8 mouse cellular contexts compared by ENCODE assay signal in the genomic region with DNA sequence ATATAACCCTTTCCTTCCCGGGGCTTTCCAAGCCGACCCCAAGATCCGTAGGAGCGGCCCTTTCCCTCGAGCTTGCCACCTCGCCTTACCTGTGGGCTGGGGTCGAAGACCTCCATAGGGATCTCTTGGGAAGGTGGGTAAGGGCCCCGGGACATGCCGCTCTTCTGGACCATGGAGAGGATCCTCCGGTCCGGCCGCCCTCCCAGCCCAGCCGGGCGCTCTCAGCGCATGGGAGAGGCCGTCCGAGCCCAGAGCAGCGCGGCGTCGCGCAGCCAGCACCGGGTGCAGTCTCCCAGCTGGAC. TPM values are rescaled to one million over a fixed set of nuclear protein-coding genes. Genes with fewer than 3 reads are reported as not detected.
DNase-seq lines count a peak whose midpoint lies in the region; ATAC-seq and TF ChIP-seq lines count a peak whose summit lies in the region.

No protein-coding gene starts in this region.

- H3K36me3 ChIP-seq in embryonic facial prominence, embryonic 11.5 days (replicated peaks; ENCODE audit: control insufficient read depth, insufficient read depth, low read depth, low read length), result no peaks in the 10 kb centered on the region
- peaks cover 9% of the 10 kb centered on the region; the same call in 1 of the 2 replicates for H3K36me3 ChIP-seq in hindbrain, embryonic 16.5 days (ENCODE audit: control insufficient read depth, insufficient read depth, low read length)
- H3K36me3 ChIP-seq in midbrain, embryonic 15.5 days (replicated peaks), result no peaks in the 10 kb centered on the region; the same call in 1 of the 2 replicates

- peak overlapping the region; percentile 96 for H3K27ac ChIP-seq in layer of hippocampus, adult 2 months
- peak overlapping the region; percentile 89 for H3K27ac ChIP-seq in embryonic facial prominence, embryonic 11.5 days (replicated peaks; ENCODE audit: low read depth, low read length)
- peak overlapping the region; percentile 95 for H3K27ac ChIP-seq in hindbrain, embryonic 16.5 days (ENCODE audit: low read depth, low read length)
- H3K27ac ChIP-seq in midbrain, embryonic 15.5 days, result peak overlapping the region; percentile 96

- no peak for DNase-seq in layer of hippocampus, adult 2 months (ENCODE audit: low spot score in 2 of 2)
- no peak for DNase-seq in layer of hippocampus, postnatal 36 days
- DNase-seq in embryonic facial prominence, embryonic 11.5 days (ENCODE audit: low spot score), result no peak
- no peak for DNase-seq in left cerebral cortex, postnatal 14 days (ENCODE audit: low spot score in 2 of 2)
- no peak for DNase-seq in urinary bladder, adult 18-20 months (ENCODE audit: low spot score in 2 of 2)
- no peak for DNase-seq in embryo, embryonic 11 days

- peak overlapping the region; percentile 72 for H3K4me2 ChIP-seq in embryonic facial prominence, embryonic 11.5 days (ENCODE audit: low read depth, low read length)
- peak overlapping the region; percentile 90 for H3K4me2 ChIP-seq in hindbrain, embryonic 16.5 days (ENCODE audit: low read length)
- H3K4me2 ChIP-seq in midbrain, embryonic 15.5 days, result peak overlapping the region; percentile 72

- no peak for TF ChIP-seq CTCF in layer of hippocampus, adult 2 months (conservative IDR thresholded peaks at IDR 0.05)

- peak; percentile 20 for ATAC-seq in embryonic facial prominence, embryonic 11.5 days (replicated peaks; ENCODE audit: insufficient number of reproducible peaks, low FRiP score, low TSS enrichment, low read depth)
- peak; percentile 31 for ATAC-seq in hindbrain, embryonic 16.5 days
- ATAC-seq in midbrain, embryonic 15.5 days (replicated peaks), result peak; percentile 48

- no peaks in the 10 kb centered on the region for H3K9me3 ChIP-seq in embryonic facial prominence, embryonic 11.5 days (replicated peaks; ENCODE audit: control insufficient read depth, low read length)
- H3K9me3 ChIP-seq in hindbrain, embryonic 16.5 days (ENCODE audit: control insufficient read depth, low read length), result no peaks in the 10 kb centered on the region
- H3K9me3 ChIP-seq in midbrain, embryonic 15.5 days, result no peaks in the 10 kb centered on the region

- no peaks in the 10 kb centered on the region for H3K27me3 ChIP-seq in embryonic facial prominence, embryonic 11.5 days (ENCODE audit: control insufficient read depth, insufficient read depth, low read length)
- no peaks in the 10 kb centered on the region for H3K27me3 ChIP-seq in hindbrain, embryonic 16.5 days (replicated peaks; ENCODE audit: control insufficient read depth, insufficient read depth, low read length)
- no peaks in the 10 kb centered on the region for H3K27me3 ChIP-seq in midbrain, embryonic 15.5 days (replicated peaks)

- intact Hi-C loops in left cerebral cortex, postnatal 14 days (cut with DNase I), result no loop called here

- H3K9ac ChIP-seq in embryonic facial prominence, embryonic 11.5 days (replicated peaks; ENCODE audit: low read length), result peak overlapping the region; percentile 93
- peak overlapping the region; percentile 98 for H3K9ac ChIP-seq in hindbrain, embryonic 16.5 days (ENCODE audit: low read depth, low read length)
- H3K9ac ChIP-seq in midbrain, embryonic 15.5 days, result peak overlapping the region; percentile 95

- peak overlapping the region; percentile 99 for H3K4me3 ChIP-seq in layer of hippocampus, adult 2 months
- peak overlapping the region; percentile 58 for H3K4me3 ChIP-seq in embryonic facial prominence, embryonic 11.5 days (ENCODE audit: low read depth, low read length)
- peak overlapping the region; percentile 95 for H3K4me3 ChIP-seq in hindbrain, embryonic 16.5 days (ENCODE audit: low read length)
- peak overlapping the region; percentile 86 for H3K4me3 ChIP-seq in midbrain, embryonic 15.5 days

- H3K4me1 ChIP-seq in embryonic facial prominence, embryonic 11.5 days (ENCODE audit: control insufficient read depth, insufficient read depth, low read length), result peaks cover 17% of the 10 kb centered on the region
- H3K4me1 ChIP-seq in hindbrain, embryonic 16.5 days (ENCODE audit: control insufficient read depth, insufficient read depth, low read depth, low read length), result peaks cover 43% of the 10 kb centered on the region
- H3K4me1 ChIP-seq in midbrain, embryonic 15.5 days, result peaks cover 53% of the 10 kb centered on the region

- WGBS in embryonic facial prominence, embryonic 11.5 days, result 0% methylated on average over 23 of the region's 23 CpGs
- 0% methylated on average over 23 of the region's 23 CpGs for WGBS in hindbrain, embryonic 16.5 days
- under 1% methylated on average over 19 of the region's 23 CpGs for WGBS in midbrain, embryonic 15.5 days

RNA-seq across cellular contexts. Expression of a gene that starts 0.6 kb away (rescaled TPM):
- 100 to 1,000 TPM; 139 to 142 TPM for total RNA-seq in layer of hippocampus, adult 2 months (2021)
- 100 to 1,000 TPM; 135 TPM for total RNA-seq in layer of hippocampus, postnatal 36 days (2021)
- 6.5 and 6.6 TPM in 2 replicates for polyA plus RNA-seq in embryonic facial prominence, embryonic 11.5 days (2014; fragmentation: Nextera tagmentation; extraction: Ambion mirVana)
- 59.6 and 69.0 TPM in 2 replicates for polyA plus RNA-seq in hindbrain, embryonic 16.5 days (2015; fragmentation: Nextera tagmentation; extraction: Ambion mirVana)
- polyA plus RNA-seq in midbrain, embryonic 15.5 days (2015; fragmentation: Nextera tagmentation; extraction: Ambion mirVana), result 72.0 and 75.2 TPM in 2 replicates
- total RNA-seq in left cerebral cortex, postnatal 14 days (2021), result 100 to 1,000 TPM; 150 TPM

RNA-seq across cellular contexts. Expression of a gene that starts 4.3 kb away (rescaled TPM):
- 100 to 1,000 TPM; 615 to 621 TPM for total RNA-seq in layer of hippocampus, adult 2 months (2021)
- 100 to 1,000 TPM; 586 to 604 TPM for total RNA-seq in layer of hippocampus, postnatal 36 days (2021)
- 1,089 and 1,111 TPM in 2 replicates for polyA plus RNA-seq in embryonic facial prominence, embryonic 11.5 days (2014; fragmentation: Nextera tagmentation; extraction: Ambion mirVana)
- 578 and 612 TPM in 2 replicates for polyA plus RNA-seq in hindbrain, embryonic 16.5 days (2015; fragmentation: Nextera tagmentation; extraction: Ambion mirVana)
- 622 and 634 TPM in 2 replicates for polyA plus RNA-seq in midbrain, embryonic 15.5 days (2015; fragmentation: Nextera tagmentation; extraction: Ambion mirVana)
- 100 to 1,000 TPM; 536 to 545 TPM for total RNA-seq in left cerebral cortex, postnatal 14 days (2021)

RNA-seq across cellular contexts. Expression of a gene that starts 26.2 kb away (rescaled TPM):
- total RNA-seq in layer of hippocampus, adult 2 months (2021), result 1 to 10 TPM; 1.4 to 1.7 TPM
- 1 to 10 TPM; 1.0 to 1.1 TPM for total RNA-seq in layer of hippocampus, postnatal 36 days (2021)
- polyA plus RNA-seq in embryonic facial prominence, embryonic 11.5 days (2014; fragmentation: Nextera tagmentation; extraction: Ambion mirVana), result 4.6 and 5.7 TPM in 2 replicates
- polyA plus RNA-seq in hindbrain, embryonic 16.5 days (2015; fragmentation: Nextera tagmentation; extraction: Ambion mirVana), result 7.3 and 7.6 TPM in 2 replicates
- 9.5 and 10.8 TPM in 2 replicates for polyA plus RNA-seq in midbrain, embryonic 15.5 days (2015; fragmentation: Nextera tagmentation; extraction: Ambion mirVana)
- 1 to 10 TPM; 2.2 to 2.3 TPM for total RNA-seq in left cerebral cortex, postnatal 14 days (2021)

RNA-seq across cellular contexts. Expression of a gene that starts 31.1 kb away (rescaled TPM):
- 10 to 100 TPM; 50.2 to 50.8 TPM for total RNA-seq in layer of hippocampus, adult 2 months (2021)
- 10 to 100 TPM; 46.5 to 56.2 TPM for total RNA-seq in layer of hippocampus, postnatal 36 days (2021)
- polyA plus RNA-seq in embryonic facial prominence, embryonic 11.5 days (2014; fragmentation: Nextera tagmentation; extraction: Ambion mirVana), result 0.18 and 0.69 TPM in 2 replicates
- 7.9 and 9.8 TPM in 2 replicates for polyA plus RNA-seq in hindbrain, embryonic 16.5 days (2015; fragmentation: Nextera tagmentation; extraction: Ambion mirVana)
- polyA plus RNA-seq in midbrain, embryonic 15.5 days (2015; fragmentation: Nextera tagmentation; extraction: Ambion mirVana), result 2.6 and 3.9 TPM in 2 replicates
- total RNA-seq in left cerebral cortex, postnatal 14 days (2021), result 10 to 100 TPM; 27.7 to 28.0 TPM

RNA-seq across cellular contexts. Expression of a gene that starts 36.0 kb away (rescaled TPM):
- 10 to 100 TPM in 1 of 2 experiments, 1 to 10 TPM in 1; 9.0 to 10.3 TPM for total RNA-seq in layer of hippocampus, adult 2 months (2021)
- 10 to 100 TPM in 1 of 2 experiments, 1 to 10 TPM in 1; 8.2 to 10.0 TPM for total RNA-seq in layer of hippocampus, postnatal 36 days (2021)
- 0.11 and 0.17 TPM in 2 replicates for polyA plus RNA-seq in embryonic facial prominence, embryonic 11.5 days (2014; fragmentation: Nextera tagmentation; extraction: Ambion mirVana)
- polyA plus RNA-seq in hindbrain, embryonic 16.5 days (2015; fragmentation: Nextera tagmentation; extraction: Ambion mirVana), result 2.1 and 2.8 TPM in 2 replicates
- polyA plus RNA-seq in midbrain, embryonic 15.5 days (2015; fragmentation: Nextera tagmentation; extraction: Ambion mirVana), result 1.7 and 1.8 TPM in 2 replicates
- total RNA-seq in left cerebral cortex, postnatal 14 days (2021), result 10 to 100 TPM in 1 of 2 experiments, 1 to 10 TPM in 1; 9.8 to 14.9 TPM
